Mouse (Mus musculus): ENCODE measurements around the gene Ccdc162. TPM values are rescaled to one million over a fixed set of nuclear protein-coding genes. Genes with fewer than 3 reads are reported as not detected.

Ccdc162 gene
- total and polyA plus RNA-seq, 2 experiments from 2014 or later = 1.2 to 3.2 TPM

DNA sequence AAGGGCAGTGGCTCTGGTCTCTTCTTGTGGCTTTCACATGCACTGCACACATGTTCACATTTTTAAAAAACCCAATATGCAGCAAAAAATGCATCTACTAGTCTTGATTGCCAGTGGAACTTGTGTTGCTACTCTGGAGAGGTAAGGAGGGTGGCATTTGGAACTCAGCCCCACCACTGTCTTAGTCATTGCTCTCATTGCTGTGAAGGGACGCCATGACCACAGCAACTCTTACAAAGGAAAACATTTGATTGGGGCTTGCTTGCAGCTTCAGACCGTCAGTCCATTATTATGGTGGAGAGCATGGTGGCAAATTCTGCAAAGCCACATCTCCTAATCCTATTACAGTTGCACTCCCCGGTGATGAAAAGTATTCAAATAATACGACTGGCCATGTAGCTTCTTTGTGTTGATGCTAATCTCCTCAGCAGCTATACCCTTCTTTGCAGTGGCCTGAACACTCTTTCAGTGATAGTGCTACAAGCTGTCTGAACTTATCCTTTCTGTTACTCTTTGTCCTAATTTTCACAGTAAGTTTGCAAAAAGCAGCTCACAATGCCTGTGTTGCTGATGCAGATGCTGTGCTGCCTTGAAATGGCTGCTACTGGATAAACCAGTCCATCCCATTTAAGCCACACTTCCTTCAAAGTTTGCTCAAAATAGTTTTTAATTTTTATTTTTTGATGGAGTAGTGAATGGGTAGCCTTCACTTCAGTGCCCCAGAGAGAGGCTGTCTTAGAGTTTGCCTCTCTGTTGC lies 179.0 kb downstream of the Ccdc162 start:
- Histone ChIP-seq H3K4me3 (ENCODE audit: low read depth, low read length) (no peak overlapping the region), H3K9ac (no peak overlapping the region), H3K4me2 (ENCODE audit: low read depth) (no peak overlapping the region), H3K36me3 (ENCODE audit: insufficient read depth) (0 out of 2 replicates have a peak, but pooled peaks cover 8% of the 10 kb centered on the region), H3K27me3 (ENCODE audit: insufficient read depth, low read length) (no peaks in the 10 kb centered on the region), H3K4me1 (ENCODE audit: insufficient read depth) (no peaks in the 10 kb centered on the region), H3K9me3 (ENCODE audit: low read length) (no peaks in the 10 kb centered on the region), H3K27ac (ENCODE audit: low read depth, low read length) (no peak overlapping the region)
- DNase-seq = no peak
- TF ChIP-seq CTCF (IDR thresholded peaks at IDR 0.05; ENCODE audit: low read depth) = no peak
- 51% methylated on average over 4 of the region's 4 CpGs for WGBS
- no peak for ATAC-seq

DNA sequence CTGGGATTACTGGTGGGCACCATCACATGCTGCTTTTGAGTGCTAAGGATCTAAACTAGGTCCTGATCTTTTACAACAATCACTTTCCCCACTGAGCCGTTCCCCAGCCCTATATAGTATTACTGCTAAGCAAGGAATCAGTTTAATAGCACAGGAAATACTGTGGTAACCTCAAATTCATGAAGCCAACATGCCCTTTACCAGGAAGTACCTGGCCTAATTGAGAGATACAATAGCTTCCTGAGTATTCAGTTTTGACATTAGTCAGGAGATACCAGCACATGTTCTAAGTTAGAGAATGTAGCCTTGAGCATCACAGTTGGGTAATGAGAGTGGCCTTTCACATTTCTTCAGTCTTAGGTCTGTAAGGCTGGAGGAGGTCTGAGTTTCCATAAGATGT lies 179.7 kb downstream of the Ccdc162 start:
- Histone ChIP-seq H3K9me3 (ENCODE audit: low read length) (no peaks in the 10 kb centered on the region), H3K27me3 (ENCODE audit: insufficient read depth, low read length) (no peaks in the 10 kb centered on the region), H3K27ac (ENCODE audit: low read depth, low read length) (no peak overlapping the region), H3K4me1 (ENCODE audit: insufficient read depth) (no peaks in the 10 kb centered on the region), H3K9ac (no peak overlapping the region), H3K4me3 (ENCODE audit: low read depth, low read length) (no peak overlapping the region), H3K36me3 (ENCODE audit: insufficient read depth) (0 out of 2 replicates have a peak, but pooled peaks cover 8% of the 10 kb centered on the region), H3K4me2 (ENCODE audit: low read depth) (no peak overlapping the region)
- ATAC-seq (no peak), DNase-seq (no peak)
- TF ChIP-seq CTCF (IDR thresholded peaks at IDR 0.05; ENCODE audit: low read depth) = no peak
- WGBS = 98% methylated on average over 1 of the region's 1 CpGs

DNA sequence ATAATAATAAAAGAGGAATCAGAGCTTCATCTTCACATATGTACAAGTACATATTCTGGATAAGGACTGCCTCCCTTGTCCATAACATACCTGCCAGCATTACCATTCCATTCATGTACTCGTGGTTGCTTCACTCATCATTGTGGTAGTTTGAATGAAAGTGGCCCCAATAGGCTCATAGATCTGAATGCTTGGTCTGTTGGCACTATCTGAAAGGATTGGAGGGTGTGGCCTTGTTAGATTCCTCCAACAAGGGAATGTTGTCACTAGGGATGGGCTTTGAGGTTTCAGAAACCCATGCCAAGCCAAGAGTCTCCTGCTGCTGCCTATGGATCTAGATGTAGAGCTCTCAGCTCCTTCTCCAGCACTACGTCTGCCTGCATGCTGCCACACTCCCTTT lies 180.4 kb downstream of the Ccdc162 start:
- H3K36me3 ChIP-seq (ENCODE audit: insufficient read depth) = 0 out of 2 replicates have a peak, but pooled peaks cover 8% of the 10 kb centered on the region
- H3K4me3 ChIP-seq (ENCODE audit: low read depth, low read length) = no peak overlapping the region
- H3K27me3 ChIP-seq (ENCODE audit: insufficient read depth, low read length) = no peaks in the 10 kb centered on the region
- ATAC-seq (no peak), DNase-seq (no peak)
- no peaks in the 10 kb centered on the region for H3K9me3 ChIP-seq (ENCODE audit: low read length)
- H3K27ac ChIP-seq (ENCODE audit: low read depth, low read length) = no peak overlapping the region
- no peaks in the 10 kb centered on the region for H3K4me1 ChIP-seq (ENCODE audit: insufficient read depth)
- WGBS = 83% methylated on average over 2 of the region's 2 CpGs
- no peak overlapping the region for H3K4me2 ChIP-seq (ENCODE audit: low read depth)
- TF ChIP-seq CTCF (IDR thresholded peaks at IDR 0.05; ENCODE audit: low read depth) = no peak
- H3K9ac ChIP-seq = no peak overlapping the region

DNA sequence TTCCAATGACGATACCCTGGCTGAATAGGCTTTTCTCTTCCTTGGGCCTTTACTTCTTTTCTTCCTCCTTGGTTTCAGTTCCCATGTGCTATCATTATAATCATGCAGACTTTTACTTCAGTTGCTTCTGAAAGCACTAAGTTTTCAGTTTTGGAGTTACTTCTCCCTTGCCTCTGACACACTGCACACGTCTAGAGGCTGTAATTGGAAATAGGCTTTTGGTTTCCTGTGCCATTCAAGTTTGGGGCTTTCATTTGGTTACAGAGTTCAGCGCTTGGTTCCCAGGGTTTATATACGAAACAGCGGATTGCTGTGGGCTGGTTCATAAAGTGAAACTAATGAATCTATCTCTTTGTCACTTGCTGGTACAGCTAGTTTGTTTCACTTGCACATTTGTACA lies 186.5 kb downstream of the Ccdc162 start:
- Histone ChIP-seq H3K4me3 (ENCODE audit: low read depth, low read length) (no peak overlapping the region), H3K4me2 (ENCODE audit: low read depth) (no peak overlapping the region), H3K27ac (ENCODE audit: low read depth, low read length) (no peak overlapping the region), H3K9me3 (ENCODE audit: low read length) (no peaks in the 10 kb centered on the region), H3K36me3 (ENCODE audit: insufficient read depth) (peaks cover 26% of the 10 kb centered on the region), H3K9ac (no peak overlapping the region), H3K27me3 (ENCODE audit: insufficient read depth, low read length) (no peaks in the 10 kb centered on the region), H3K4me1 (ENCODE audit: insufficient read depth) (no peaks in the 10 kb centered on the region)
- ATAC-seq (no peak), DNase-seq (no peak)
- WGBS = 86% methylated on average over 5 of the region's 5 CpGs
- no peak for TF ChIP-seq CTCF (IDR thresholded peaks at IDR 0.05; ENCODE audit: low read depth)

DNA sequence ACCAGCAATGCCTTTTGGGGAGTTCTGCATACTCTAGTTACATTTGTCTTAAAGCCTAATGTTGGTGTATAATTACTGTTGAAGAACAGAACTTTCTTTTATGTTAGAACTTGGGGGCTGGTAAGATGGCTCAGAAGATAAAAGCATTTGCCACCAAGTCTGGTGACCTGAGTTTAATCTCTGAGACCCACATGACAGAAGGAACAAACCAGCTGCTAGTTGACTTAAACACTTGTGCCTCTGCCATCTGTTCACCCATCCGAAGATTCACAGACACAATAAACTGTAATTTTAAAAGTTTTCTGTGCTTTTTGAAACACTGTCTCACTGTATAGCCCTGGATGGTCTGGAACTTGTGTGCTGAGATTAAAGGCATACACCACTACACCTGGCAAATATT lies 190.7 kb downstream of the Ccdc162 start:
- Histone ChIP-seq H3K4me1 (ENCODE audit: insufficient read depth) (peaks cover 14% of the 10 kb centered on the region), H3K4me2 (ENCODE audit: low read depth) (no peak overlapping the region), H3K9me3 (ENCODE audit: low read length) (no peaks in the 10 kb centered on the region), H3K27ac (ENCODE audit: low read depth, low read length) (no peak overlapping the region), H3K36me3 (ENCODE audit: insufficient read depth) (peaks cover 27% of the 10 kb centered on the region), H3K9ac (no peak overlapping the region), H3K4me3 (ENCODE audit: low read depth, low read length) (no peak overlapping the region), H3K27me3 (ENCODE audit: insufficient read depth, low read length) (no peaks in the 10 kb centered on the region)
- no peak for DNase-seq
- ATAC-seq = no peak
- TF ChIP-seq CTCF (IDR thresholded peaks at IDR 0.05; ENCODE audit: low read depth) = no peak
- WGBS = 70% methylated on average over 1 of the region's 1 CpGs

DNA sequence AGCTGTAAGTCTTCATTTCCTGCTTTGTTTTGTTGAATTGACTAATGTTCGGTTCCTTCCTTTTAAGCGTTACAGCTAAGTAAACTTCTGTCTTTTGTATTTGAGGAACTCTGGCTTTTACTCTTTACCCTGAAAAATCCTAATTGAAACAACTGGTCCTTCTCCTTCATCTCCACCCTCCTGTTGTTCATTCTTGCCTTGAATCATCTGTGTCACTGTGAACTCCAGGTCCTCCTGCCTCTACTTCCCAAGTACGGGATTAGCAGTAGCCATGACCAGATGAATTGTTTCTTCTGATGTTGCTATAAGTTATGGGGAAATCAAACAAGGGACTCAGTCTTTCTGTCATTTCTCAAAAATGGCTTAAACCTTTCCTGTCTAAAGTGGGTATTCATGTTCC lies 193.0 kb downstream of the Ccdc162 start:
- Histone ChIP-seq H3K9ac (no peak overlapping the region), H3K27ac (ENCODE audit: low read depth, low read length) (no peak overlapping the region), H3K4me2 (ENCODE audit: low read depth) (no peak overlapping the region), H3K36me3 (ENCODE audit: insufficient read depth) (peaks cover 20% of the 10 kb centered on the region; the same call in 1 of the 2 replicates), H3K9me3 (ENCODE audit: low read length) (no peaks in the 10 kb centered on the region), H3K27me3 (ENCODE audit: insufficient read depth, low read length) (no peaks in the 10 kb centered on the region), H3K4me3 (ENCODE audit: low read depth, low read length) (no peak overlapping the region), H3K4me1 (ENCODE audit: insufficient read depth) (peaks cover 17% of the 10 kb centered on the region)
- WGBS = 81% methylated on average over 3 of the region's 3 CpGs
- TF ChIP-seq CTCF (IDR thresholded peaks at IDR 0.05; ENCODE audit: low read depth) = no peak
- ATAC-seq (no peak), DNase-seq (no peak)

DNA sequence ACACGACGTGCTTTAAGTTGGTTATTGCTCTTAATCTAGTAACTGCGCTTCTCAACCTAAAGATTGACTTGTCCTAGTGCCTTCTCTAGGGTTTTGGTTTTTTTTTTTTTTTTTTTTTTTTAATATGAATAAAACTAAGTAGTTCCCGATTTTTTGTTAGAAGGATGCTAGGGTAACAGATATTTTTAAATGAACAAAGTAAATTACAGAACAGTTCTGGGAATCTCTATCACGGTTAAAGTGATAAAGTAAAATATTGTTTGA lies 196.1 kb downstream of the Ccdc162 start:
- H3K36me3 ChIP-seq (ENCODE audit: insufficient read depth) = peaks cover 12% of the 10 kb centered on the region; the same call in 1 of the 2 replicates
- DNase-seq = no peak
- ATAC-seq = no peak
- peaks cover 17% of the 10 kb centered on the region for H3K4me1 ChIP-seq (ENCODE audit: insufficient read depth)
- no peaks in the 10 kb centered on the region for H3K9me3 ChIP-seq (ENCODE audit: low read length)
- no peak overlapping the region; the same call in 1 of the 2 replicates for H3K9ac ChIP-seq
- H3K27me3 ChIP-seq (ENCODE audit: insufficient read depth, low read length) = no peaks in the 10 kb centered on the region
- H3K4me3 ChIP-seq (ENCODE audit: low read depth, low read length) = peak overlapping the region; percentile 95
- WGBS = 3% methylated on average over 5 of the region's 5 CpGs
- H3K4me2 ChIP-seq (ENCODE audit: low read depth) = peak overlapping the region; percentile 96
- H3K27ac ChIP-seq (ENCODE audit: low read depth, low read length) = no peak overlapping the region
- TF ChIP-seq CTCF (IDR thresholded peaks at IDR 0.05; ENCODE audit: low read depth) = no peak

Measured in forebrain, postnatal 0 days (tissue).